Mouse (Mus musculus) olfactory bulb, adult 2 months (tissue): ENCODE data around the gene Pamr1. TPM values are rescaled to one million over a fixed set of nuclear protein-coding genes. Genes with fewer than 3 reads are reported as not detected.

Experiments
- H3K27ac ChIP-seq: fragments of 200-500 bp; 2 replicates; pipeline ENCODE4 v1.5.1; 2012; ENCODE audit warnings: low read depth, low read length; ENCODE audit not compliant: insufficient read depth
- H3K4me1 ChIP-seq: fragments of 200-500 bp; 2 replicates; pipeline ENCODE4 v1.6.1; 2012; ENCODE audit warnings: low read length; ENCODE audit not compliant: control insufficient read depth, insufficient read depth
- H3K4me3 ChIP-seq: fragments of 200-500 bp; 2 replicates; pipeline ENCODE4 v1.5.1; 2012; ENCODE audit warnings: mild to moderate bottlenecking, low read depth, low read length, moderate library complexity; ENCODE audit not compliant: insufficient read depth
- CTCF ChIP-seq: fragments of 200-500 bp; IDR thresholded peaks from 2 replicates; pipeline ENCODE4 v1.5.1; 2012; ENCODE audit warnings: low read depth, mild to moderate bottlenecking, low read length, moderate library complexity; ENCODE audit not compliant: insufficient read depth
- POLR2A ChIP-seq: fragments of 200-500 bp; IDR thresholded peaks from 2 replicates; pipeline ENCODE4 v1.6.1; 2012; ENCODE audit warnings: mild to moderate bottlenecking, low read depth, low read length, moderate library complexity; ENCODE audit not compliant: insufficient read depth
- WGBS: fragments of 180-500 bp; shearing (Covaris S2); methylation state at CpG from one replicate; pipeline ENCODE4 v1.1.7; 2018; 5-methylcytosine and 5-hydroxymethylcytosine counted together
- polyA plus RNA-seq: library from polyadenylated mRNA; stranded (reverse); fragments of >200 nt; gene quantifications from 2 replicates; pipeline ENCODE4 v1.2.4, GENCODE M21; 2012; ENCODE audit warnings: low replicate concordance; ENCODE audit not compliant: missing spikeins, insufficient read depth, insufficient read length

Gene Pamr1
- polyA plus RNA-seq, 1 experiment: not detected

- H3K27ac ChIP-seq: no peak overlapping the region
- no peak overlapping the region for H3K4me3 ChIP-seq
- 48% methylated on average over 3 of the region's 3 CpGs for WGBS
- TF ChIP-seq POLR2A (no peak), CTCF (no peak)
- H3K4me1 ChIP-seq: peaks cover 8% of the 10 kb centered on the region
Observed at GRCm38 (mm10) chr2:102663865-102664264, 114.1 kb downstream of the Pamr1 start.

- WGBS: 82% methylated on average over 6 of the region's 6 CpGs
- Histone ChIP-seq H3K4me3 (no peak overlapping the region), H3K27ac (no peak overlapping the region), H3K4me1 (peaks cover 3% of the 10 kb centered on the region)
- TF ChIP-seq POLR2A: no peak
- no peak for TF ChIP-seq CTCF
Observed at GRCm38 (mm10) chr2:102667981-102668380, 118.2 kb downstream of the Pamr1 start.

- WGBS: 79% methylated on average over 6 of the region's 6 CpGs
- Histone ChIP-seq H3K4me3 (no peak overlapping the region), H3K27ac (no peak overlapping the region), H3K4me1 (no peaks in the 10 kb centered on the region)
- no peak for TF ChIP-seq POLR2A
- no peak for TF ChIP-seq CTCF
Observed at GRCm38 (mm10) chr2:102669580-102669979, 119.8 kb downstream of the Pamr1 start.

GRCm38 (mm10) chr2:102674582-102674981 lies 124.8 kb downstream of the Pamr1 start:
- TF ChIP-seq POLR2A: no peak
- no peak for TF ChIP-seq CTCF
- H3K4me1 ChIP-seq: no peaks in the 10 kb centered on the region
- H3K27ac ChIP-seq: no peak overlapping the region
- WGBS: 35% methylated on average over 2 of the region's 2 CpGs
- H3K4me3 ChIP-seq: no peak overlapping the region

GRCm38 (mm10) chr2:102675275-102675674 lies 125.5 kb downstream of the Pamr1 start:
- no peaks in the 10 kb centered on the region for H3K4me1 ChIP-seq
- no peak overlapping the region for H3K27ac ChIP-seq
- 59% methylated on average over 6 of the region's 6 CpGs for whole genome bisulfite sequencing
- TF ChIP-seq CTCF: peak; percentile 63
- no peak for TF ChIP-seq POLR2A
- H3K4me3 ChIP-seq: no peak overlapping the region

GRCm38 (mm10) chr2:102676716-102677312 lies 127.0 kb downstream of the Pamr1 start:
- no peak overlapping the region for H3K4me3 ChIP-seq
- 92% methylated on average over 9 of the region's 9 CpGs for WGBS
- TF ChIP-seq POLR2A: no peak
- TF ChIP-seq CTCF: no peak
- no peak overlapping the region for H3K27ac ChIP-seq
- no peaks in the 10 kb centered on the region for H3K4me1 ChIP-seq

GRCm38 (mm10) chr2:102677400-102677799 lies 127.6 kb downstream of the Pamr1 start:
- no peak overlapping the region for H3K4me3 ChIP-seq
- no peak overlapping the region for H3K27ac ChIP-seq
- 81% methylated on average over 6 of the region's 6 CpGs for WGBS
- no peaks in the 10 kb centered on the region for H3K4me1 ChIP-seq
- TF ChIP-seq POLR2A (no peak), CTCF (no peak)

- TF ChIP-seq POLR2A: no peak
- no peak for TF ChIP-seq CTCF
- Histone ChIP-seq H3K4me3 (no peak overlapping the region), H3K27ac (no peak overlapping the region), H3K4me1 (peaks cover 8% of the 10 kb centered on the region; the same call in 1 of the 2 replicates)
- WGBS: 85% methylated on average over 7 of the region's 7 CpGs
Observed at GRCm38 (mm10) chr2:102681351-102681750, 131.5 kb downstream of the Pamr1 start.

- TF ChIP-seq CTCF: peak; percentile 42; the same call in 1 of the 2 replicates
- TF ChIP-seq POLR2A: no peak
- WGBS: 47% methylated on average over 5 of the region's 5 CpGs
- H3K4me1 ChIP-seq: peaks cover 8% of the 10 kb centered on the region; the same call in 1 of the 2 replicates
- H3K4me3 ChIP-seq: no peak overlapping the region
- H3K27ac ChIP-seq: no peak overlapping the region
Observed at GRCm38 (mm10) chr2:102682168-102682567, 132.4 kb downstream of the Pamr1 start.

- WGBS: 78% methylated on average over 7 of the region's 7 CpGs
- no peak overlapping the region for H3K27ac ChIP-seq
Observed at GRCm38 (mm10) chr2:102685371-102686107, 135.7 kb downstream of the Pamr1 start.

More at GRCm38 (mm10) chr2:102685371-102686107, 135.7 kb downstream of the Pamr1 start:
- TF ChIP-seq POLR2A (no peak), CTCF (no peak)
- H3K4me3 ChIP-seq: no peak overlapping the region
- H3K4me1 ChIP-seq: peaks cover 12% of the 10 kb centered on the region
